Mouse (Mus musculus): ENCODE data around the gene Fam196a. TPM values are rescaled to one million over a fixed set of nuclear protein-coding genes. Genes with fewer than 3 reads are reported as not detected.

Gene Fam196a
- polyA plus RNA-seq, 1 experiment, result 0.78 TPM

GRCm38 (mm10) chr7:134883516-134883915, 54.7 kb downstream of the Fam196a start:
- TF ChIP-seq CTCF (IDR thresholded peaks at IDR 0.05; ENCODE audit: control insufficient read depth, insufficient read depth, insufficient replicate concordance, low read depth, low read length), result no peak
- TF ChIP-seq POLR2A (IDR thresholded peaks at IDR 0.05; ENCODE audit: control insufficient read depth, low read depth, low read length), result no peak
- H3K4me3 ChIP-seq (ENCODE audit: control insufficient read depth, low read depth, low read length), result no peak overlapping the region
- no peaks in the 10 kb centered on the region for H3K27me3 ChIP-seq (ENCODE audit: control insufficient read depth, insufficient read depth, low read length)
- H3K36me3 ChIP-seq (ENCODE audit: control insufficient read depth, insufficient read depth, low read length), result no peaks in the 10 kb centered on the region
- H3K4me1 ChIP-seq (ENCODE audit: control insufficient read depth, insufficient read depth, low read length), result no peaks in the 10 kb centered on the region
- no peak overlapping the region for H3K27ac ChIP-seq (ENCODE audit: control insufficient read depth, insufficient read depth, low read depth, low read length)

- no peak overlapping the region for H3K4me3 ChIP-seq (ENCODE audit: control insufficient read depth, low read depth, low read length)
- H3K4me1 ChIP-seq (ENCODE audit: control insufficient read depth, insufficient read depth, low read length), result no peaks in the 10 kb centered on the region
- H3K36me3 ChIP-seq (ENCODE audit: control insufficient read depth, insufficient read depth, low read length), result no peaks in the 10 kb centered on the region
- no peak overlapping the region for H3K27ac ChIP-seq (ENCODE audit: control insufficient read depth, insufficient read depth, low read depth, low read length)
- H3K27me3 ChIP-seq (ENCODE audit: control insufficient read depth, insufficient read depth, low read length), result no peaks in the 10 kb centered on the region
- TF ChIP-seq POLR2A (IDR thresholded peaks at IDR 0.05; ENCODE audit: control insufficient read depth, low read depth, low read length) (no peak), CTCF (IDR thresholded peaks at IDR 0.05; ENCODE audit: control insufficient read depth, insufficient read depth, insufficient replicate concordance, low read depth, low read length) (no peak)
These were observed 57.8 kb downstream of the Fam196a start for GRCm38 (mm10) chr7:134880431-134880830.

DNA sequence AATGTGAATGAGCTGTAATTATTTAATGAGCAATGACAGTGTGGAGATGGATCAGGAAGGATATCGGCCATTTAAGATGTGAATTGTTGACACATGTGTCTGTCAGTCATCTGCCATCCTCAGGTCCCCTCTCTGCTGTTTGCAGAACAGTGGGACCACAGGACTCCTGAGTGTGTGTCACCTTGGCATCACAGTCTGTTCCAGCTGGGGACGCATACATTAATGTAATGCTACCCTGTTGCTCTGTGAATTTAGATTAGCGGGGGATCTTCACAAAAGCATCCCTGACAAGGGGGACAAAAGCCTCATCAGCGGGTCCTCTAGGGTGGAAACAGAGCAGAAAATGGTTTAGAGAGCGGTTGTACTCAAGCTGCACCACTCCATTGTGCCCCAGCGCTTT, 59.2 kb downstream of the Fam196a start:
- no peak for TF ChIP-seq POLR2A (IDR thresholded peaks at IDR 0.05; ENCODE audit: control insufficient read depth, low read depth, low read length)
- no peak for TF ChIP-seq CTCF (IDR thresholded peaks at IDR 0.05; ENCODE audit: control insufficient read depth, insufficient read depth, insufficient replicate concordance, low read depth, low read length)
- Histone ChIP-seq H3K4me1 (ENCODE audit: control insufficient read depth, insufficient read depth, low read length) (no peaks in the 10 kb centered on the region), H3K27ac (ENCODE audit: control insufficient read depth, insufficient read depth, low read depth, low read length) (no peak overlapping the region), H3K36me3 (ENCODE audit: control insufficient read depth, insufficient read depth, low read length) (no peaks in the 10 kb centered on the region), H3K4me3 (ENCODE audit: control insufficient read depth, low read depth, low read length) (no peak overlapping the region), H3K27me3 (ENCODE audit: control insufficient read depth, insufficient read depth, low read length) (no peaks in the 10 kb centered on the region)

- Histone ChIP-seq H3K27ac (ENCODE audit: control insufficient read depth, insufficient read depth, low read depth, low read length) (no peak overlapping the region), H3K36me3 (ENCODE audit: control insufficient read depth, insufficient read depth, low read length) (no peaks in the 10 kb centered on the region), H3K4me3 (ENCODE audit: control insufficient read depth, low read depth, low read length) (no peak overlapping the region), H3K27me3 (ENCODE audit: control insufficient read depth, insufficient read depth, low read length) (no peaks in the 10 kb centered on the region), H3K4me1 (ENCODE audit: control insufficient read depth, insufficient read depth, low read length) (no peaks in the 10 kb centered on the region)
- TF ChIP-seq POLR2A (IDR thresholded peaks at IDR 0.05; ENCODE audit: control insufficient read depth, low read depth, low read length) (no peak), CTCF (IDR thresholded peaks at IDR 0.05; ENCODE audit: control insufficient read depth, insufficient read depth, insufficient replicate concordance, low read depth, low read length) (no peak)
These were observed 65.2 kb downstream of the Fam196a start for GRCm38 (mm10) chr7:134872981-134873380.

- no peaks in the 10 kb centered on the region for H3K27me3 ChIP-seq (ENCODE audit: control insufficient read depth, insufficient read depth, low read length)
- no peaks in the 10 kb centered on the region for H3K4me1 ChIP-seq (ENCODE audit: control insufficient read depth, insufficient read depth, low read length)
- TF ChIP-seq POLR2A (IDR thresholded peaks at IDR 0.05; ENCODE audit: control insufficient read depth, low read depth, low read length), result no peak
- TF ChIP-seq CTCF (IDR thresholded peaks at IDR 0.05; ENCODE audit: control insufficient read depth, insufficient read depth, insufficient replicate concordance, low read depth, low read length), result no peak
- no peak overlapping the region for H3K27ac ChIP-seq (ENCODE audit: control insufficient read depth, insufficient read depth, low read depth, low read length)
- no peak overlapping the region for H3K4me3 ChIP-seq (ENCODE audit: control insufficient read depth, low read depth, low read length)
- H3K36me3 ChIP-seq (ENCODE audit: control insufficient read depth, insufficient read depth, low read length), result no peaks in the 10 kb centered on the region
These were observed 65.7 kb downstream of the Fam196a start for GRCm38 (mm10) chr7:134872511-134872910.

DNA sequence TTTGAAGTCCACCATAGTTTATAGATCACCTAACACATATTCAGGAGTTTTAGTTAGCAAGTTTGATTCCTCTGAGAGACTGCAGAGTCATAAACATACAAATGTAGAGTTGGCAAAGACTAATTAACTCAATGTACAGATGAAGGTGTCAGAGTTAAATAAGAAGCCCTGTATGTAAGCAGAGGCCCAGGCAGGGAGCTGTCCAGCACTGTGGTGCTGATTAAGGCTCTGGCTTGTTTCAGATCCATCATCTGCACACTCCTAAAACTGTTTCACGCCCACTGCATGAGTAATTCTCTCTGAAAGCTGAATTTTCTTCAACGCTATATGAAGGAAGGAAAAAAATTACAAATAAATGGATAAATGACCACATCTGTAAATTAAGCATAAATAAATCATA, 74.1 kb downstream of the Fam196a start:
- Histone ChIP-seq H3K4me3 (ENCODE audit: control insufficient read depth, low read depth, low read length) (no peak overlapping the region), H3K27me3 (ENCODE audit: control insufficient read depth, insufficient read depth, low read length) (no peaks in the 10 kb centered on the region), H3K27ac (ENCODE audit: control insufficient read depth, insufficient read depth, low read depth, low read length) (no peak overlapping the region), H3K4me1 (ENCODE audit: control insufficient read depth, insufficient read depth, low read length) (no peaks in the 10 kb centered on the region), H3K36me3 (ENCODE audit: control insufficient read depth, insufficient read depth, low read length) (no peaks in the 10 kb centered on the region)
- TF ChIP-seq POLR2A (IDR thresholded peaks at IDR 0.05; ENCODE audit: control insufficient read depth, low read depth, low read length) (no peak), CTCF (IDR thresholded peaks at IDR 0.05; ENCODE audit: control insufficient read depth, insufficient read depth, insufficient replicate concordance, low read depth, low read length) (no peak)

GRCm38 (mm10) chr7:134862000-134862399, 76.2 kb downstream of the Fam196a start:
- no peak for TF ChIP-seq POLR2A (IDR thresholded peaks at IDR 0.05; ENCODE audit: control insufficient read depth, low read depth, low read length)
- TF ChIP-seq CTCF (IDR thresholded peaks at IDR 0.05; ENCODE audit: control insufficient read depth, insufficient read depth, insufficient replicate concordance, low read depth, low read length), result no peak
- no peak overlapping the region for H3K27ac ChIP-seq (ENCODE audit: control insufficient read depth, insufficient read depth, low read depth, low read length)
- H3K36me3 ChIP-seq (ENCODE audit: control insufficient read depth, insufficient read depth, low read length), result no peaks in the 10 kb centered on the region
- H3K4me3 ChIP-seq (ENCODE audit: control insufficient read depth, low read depth, low read length), result no peak overlapping the region
- no peaks in the 10 kb centered on the region for H3K4me1 ChIP-seq (ENCODE audit: control insufficient read depth, insufficient read depth, low read length)
- H3K27me3 ChIP-seq (ENCODE audit: control insufficient read depth, insufficient read depth, low read length), result no peaks in the 10 kb centered on the region

GRCm38 (mm10) chr7:134842751-134843150, 95.5 kb downstream of the Fam196a start:
- Histone ChIP-seq H3K4me3 (ENCODE audit: control insufficient read depth, low read depth, low read length) (no peak overlapping the region), H3K36me3 (ENCODE audit: control insufficient read depth, insufficient read depth, low read length) (no peaks in the 10 kb centered on the region), H3K27ac (ENCODE audit: control insufficient read depth, insufficient read depth, low read depth, low read length) (no peak overlapping the region), H3K4me1 (ENCODE audit: control insufficient read depth, insufficient read depth, low read length) (peaks cover 4% of the 10 kb centered on the region), H3K27me3 (ENCODE audit: control insufficient read depth, insufficient read depth, low read length) (no peaks in the 10 kb centered on the region)
- TF ChIP-seq CTCF (IDR thresholded peaks at IDR 0.05; ENCODE audit: control insufficient read depth, insufficient read depth, insufficient replicate concordance, low read depth, low read length) (no peak), POLR2A (IDR thresholded peaks at IDR 0.05; ENCODE audit: control insufficient read depth, low read depth, low read length) (no peak)
